Mouse (Mus musculus): ENCODE measurements around the gene Celsr1. TPM values are rescaled to one million over a fixed set of nuclear protein-coding genes. Genes with fewer than 3 reads are reported as not detected.
A peak's percentile ranks its signal among the peaks of the same experiment; 100 is the strongest.

Gene Celsr1
- total RNA-seq, 1 experiment from 2014 or later, result 3.6 TPM

GRCm38 (mm10) chr15:85851656-85852392 is 181.8 kb downstream of the Celsr1 start:
- ATAC-seq (replicated peaks; ENCODE audit: low read depth, poor library complexity, severe bottlenecking), result 0 out of 2 replicates have a peak, but pooled peaks have one; percentile 54

Other genes starting within 250 kb of the Celsr1 start
- 9.0 and 17.4 TPM in 2 replicates for gene Cdpf1, start 222.1 kb downstream of the Celsr1 start, total RNA-seq (2017)
- 0.05 TPM in 1 of 2 replicates, not detected in the other for gene Pkdrej, start 212.0 kb downstream of the Celsr1 start, total RNA-seq (2017)
- 1.9 and 4.5 TPM in 2 replicates for gene Ttc38, start 201.5 kb downstream of the Celsr1 start, total RNA-seq (2017)
- gene Gtse1, start 174.0 kb downstream of the Celsr1 start, total RNA-seq (2017), result 16.1 and 19.5 TPM in 2 replicates
- 30.2 and 30.9 TPM in 2 replicates for gene Trmu, start 154.5 kb downstream of the Celsr1 start, total RNA-seq (2017)
- gene Gramd4, start 23.9 kb upstream of the Celsr1 start, total RNA-seq (2017), result 29.5 and 33.1 TPM in 2 replicates
- gene Cerk, start 152.4 kb upstream of the Celsr1 start, total RNA-seq (2017), result 17.2 and 20.0 TPM in 2 replicates
- gene Tbc1d22a, start 180.7 kb upstream of the Celsr1 start, total RNA-seq (2017), result 15.7 and 21.4 TPM in 2 replicates

Data from common myeloid progenitor, adult 5-6 weeks (primary cell).